ENCODE assay signal across 8 mouse cellular contexts in genomic region chr8:116731976-116732683, GRCm38 (mm10). TPM values are rescaled to one million over a fixed set of nuclear protein-coding genes. Genes with fewer than 3 reads are reported as not detected.
DNase-seq lines count a peak whose midpoint lies in the region; ATAC-seq and TF ChIP-seq lines count a peak whose summit lies in the region.

No protein-coding gene starts in this region.

- under 1% methylated on average over 26 of the region's 46 CpGs for WGBS in embryonic facial prominence, embryonic 15.5 days
- WGBS in hindbrain, embryonic 15.5 days: under 1% methylated on average over 25 of the region's 46 CpGs
- 3% methylated on average over 32 of the region's 46 CpGs for WGBS in liver, embryonic 13.5 days (ENCODE audit: insufficient replicate concordance)
- 1% methylated on average over 34 of the region's 46 CpGs for WGBS in midbrain, postnatal 0 days

- H3K27me3 ChIP-seq in embryonic facial prominence, embryonic 15.5 days: peaks cover 13% of the 10 kb centered on the region; the same call in 1 of the 2 replicates
- peaks cover 5% of the 10 kb centered on the region; the same call in 1 of the 2 replicates for H3K27me3 ChIP-seq in hindbrain, embryonic 15.5 days
- peaks cover 10% of the 10 kb centered on the region; the same call in 1 of the 2 replicates for H3K27me3 ChIP-seq in liver, embryonic 13.5 days
- H3K27me3 ChIP-seq in midbrain, postnatal 0 days (ENCODE audit: insufficient read depth, low read length): no peaks in the 10 kb centered on the region

- H3K4me3 ChIP-seq in layer of hippocampus, adult 2 months: peak overlapping the region; percentile 64
- peak overlapping the region; percentile 84 for H3K4me3 ChIP-seq in embryonic facial prominence, embryonic 15.5 days (replicated peaks)
- peak overlapping the region; percentile 64 for H3K4me3 ChIP-seq in hindbrain, embryonic 15.5 days
- H3K4me3 ChIP-seq in liver, embryonic 13.5 days (replicated peaks): peak overlapping the region; percentile 72
- peak overlapping the region; percentile 89 for H3K4me3 ChIP-seq in midbrain, postnatal 0 days (ENCODE audit: low read depth, low read length)

- ATAC-seq in embryonic facial prominence, embryonic 15.5 days (ENCODE audit: insufficient number of reproducible peaks, low FRiP score, low TSS enrichment, low read depth): peak; percentile 68
- ATAC-seq in hindbrain, embryonic 15.5 days (ENCODE audit: low FRiP score, low read depth): peak; percentile 69
- peak; percentile 54 for ATAC-seq in liver, embryonic 13.5 days (ENCODE audit: low read depth)
- ATAC-seq in midbrain, postnatal 0 days (ENCODE audit: low FRiP score): peak; percentile 67
- ATAC-seq in monocyte, adult 5-6 weeks (replicated peaks; ENCODE audit: insufficient number of reproducible peaks, low FRiP score, low TSS enrichment, poor library complexity, severe bottlenecking): no peak

- H3K9ac ChIP-seq in embryonic facial prominence, embryonic 15.5 days: peak overlapping the region; percentile 60
- peak overlapping the region; percentile 61 for H3K9ac ChIP-seq in hindbrain, embryonic 15.5 days
- peak overlapping the region; percentile 77 for H3K9ac ChIP-seq in liver, embryonic 13.5 days
- H3K9ac ChIP-seq in midbrain, postnatal 0 days (replicated peaks; ENCODE audit: low read length, poor library complexity, severe bottlenecking): peak overlapping the region; percentile 72

- no peaks in the 10 kb centered on the region for H3K36me3 ChIP-seq in embryonic facial prominence, embryonic 15.5 days
- peaks cover 4% of the 10 kb centered on the region; the same call in 1 of the 2 replicates for H3K36me3 ChIP-seq in hindbrain, embryonic 15.5 days
- H3K36me3 ChIP-seq in liver, embryonic 13.5 days: no peaks in the 10 kb centered on the region; the same call in 1 of the 2 replicates
- no peaks in the 10 kb centered on the region for H3K36me3 ChIP-seq in midbrain, postnatal 0 days (ENCODE audit: insufficient read depth, low read length)

- no peak for TF ChIP-seq CTCF in layer of hippocampus, adult 2 months (conservative IDR thresholded peaks at IDR 0.05)
- no peak for TF ChIP-seq CTCF in midbrain, postnatal 0 days (IDR thresholded peaks at IDR 0.05)

- peak overlapping the region; percentile 89 for H3K4me2 ChIP-seq in embryonic facial prominence, embryonic 15.5 days (replicated peaks)
- peak overlapping the region; percentile 67 for H3K4me2 ChIP-seq in hindbrain, embryonic 15.5 days
- peak overlapping the region; percentile 78 for H3K4me2 ChIP-seq in liver, embryonic 13.5 days
- H3K4me2 ChIP-seq in midbrain, postnatal 0 days (ENCODE audit: low read depth, low read length, poor library complexity, severe bottlenecking): peak overlapping the region; percentile 92

- peak overlapping the region; percentile 69 for H3K27ac ChIP-seq in layer of hippocampus, adult 2 months
- H3K27ac ChIP-seq in embryonic facial prominence, embryonic 15.5 days (replicated peaks): peak overlapping the region; percentile 84
- peak overlapping the region; percentile 87 for H3K27ac ChIP-seq in hindbrain, embryonic 15.5 days (replicated peaks)
- H3K27ac ChIP-seq in liver, embryonic 13.5 days: peak overlapping the region; percentile 63
- peak overlapping the region; percentile 85 for H3K27ac ChIP-seq in midbrain, postnatal 0 days (ENCODE audit: low read depth, low read length)

- H3K9me3 ChIP-seq in embryonic facial prominence, embryonic 15.5 days (replicated peaks): no peaks in the 10 kb centered on the region
- no peaks in the 10 kb centered on the region for H3K9me3 ChIP-seq in hindbrain, embryonic 15.5 days
- no peaks in the 10 kb centered on the region for H3K9me3 ChIP-seq in liver, embryonic 13.5 days (replicated peaks)
- H3K9me3 ChIP-seq in midbrain, postnatal 0 days (ENCODE audit: low read length): 0 out of 2 replicates have a peak, but pooled peaks cover 9% of the 10 kb centered on the region

- DNase-seq in layer of hippocampus, adult 2 months (ENCODE audit: low spot score in 2 of 2): peak; percentile 23 to 37
- DNase-seq in layer of hippocampus, adult 9-10 months (ENCODE audit: low spot score): no peak
- peak; percentile 74 for DNase-seq in adrenal gland, postnatal 25 days
- no peak for DNase-seq in liver, embryonic 13.5 days
- peak; percentile 32 for DNase-seq in midbrain, postnatal 0 days (ENCODE audit: low spot score)

- H3K4me1 ChIP-seq in embryonic facial prominence, embryonic 15.5 days: peaks cover 12% of the 10 kb centered on the region; the same call in 1 of the 2 replicates
- peaks cover 14% of the 10 kb centered on the region for H3K4me1 ChIP-seq in hindbrain, embryonic 15.5 days (replicated peaks)
- H3K4me1 ChIP-seq in liver, embryonic 13.5 days (replicated peaks): peaks cover 32% of the 10 kb centered on the region
- peaks cover 8% of the 10 kb centered on the region; the same call in 1 of the 2 replicates for H3K4me1 ChIP-seq in midbrain, postnatal 0 days (ENCODE audit: insufficient read depth, low read length)

RNA-seq across cellular contexts. Expression of gene Cdyl2, which starts 0.7 kb away (rescaled TPM):
- total RNA-seq in layer of hippocampus, adult 2 months (2021): 1 to 10 TPM; 8.8 TPM
- 9.0 and 10.8 TPM in 2 replicates for total RNA-seq in adrenal gland, postnatal 25 days (2021)
- 8.5 and 9.1 TPM in 2 replicates for polyA plus RNA-seq in embryonic facial prominence, embryonic 15.5 days (2015; fragmentation: Nextera tagmentation; extraction: Ambion mirVana)
- 10.6 and 10.8 TPM in 2 replicates for polyA plus RNA-seq in hindbrain, embryonic 15.5 days (2015; fragmentation: Nextera tagmentation; extraction: Ambion mirVana)
- 2.6 and 3.1 TPM in 2 replicates for polyA plus RNA-seq in liver, embryonic 13.5 days (2015; fragmentation: Nextera tagmentation; extraction: Ambion mirVana)
- total RNA-seq in midbrain, postnatal 0 days (2014; rRNA removed): 9.3 and 11.3 TPM in 2 replicates
- 16.0 and 16.1 TPM in 2 replicates for polyA plus RNA-seq in midbrain, postnatal 0 days (2015; fragmentation: Nextera tagmentation; extraction: Ambion mirVana)
- 6.4 to 15.3 TPM (median 11.0 TPM) in 3 replicates for total RNA-seq in monocyte, adult 5-6 weeks (2017)

Comparison
In these comparisons a context has a peak if more than half of its experiments do, and no peak if none do; other contexts are left out.
1. DNase-seq: peak in layer of hippocampus, adult 2 months (2 of 2), adrenal gland, postnatal 25 days (single experiment) and midbrain, postnatal 0 days (single experiment); none in layer of hippocampus, adult 9-10 months (single experiment) and liver, embryonic 13.5 days (single experiment).
2. Peak in every context shown above with its lines, with median percentiles within 50 percentile points of each other: H3K27ac ChIP-seq, H3K4me3 ChIP-seq, H3K4me2 ChIP-seq and H3K9ac ChIP-seq.